Mouse (Mus musculus) neural tube, embryonic 14.5 days (tissue): Measurements from ENCODE around the gene Sorbs2. TPM values are rescaled to one million over a fixed set of nuclear protein-coding genes. Genes with fewer than 3 reads are reported as not detected.
A peak's percentile ranks its signal among the peaks of the same experiment; 100 is the strongest.

ENCODE experiments used
- ATAC-seq: fragments of 200-750 bp; cut with Nextera tagmentation; 2 replicates; pipeline ENCODE4 v1.8.0; 2017; ENCODE audit warnings: low read depth, mild to moderate bottlenecking, moderate TSS enrichment, moderate library complexity
- H3K27ac ChIP-seq: fragments of 300-500 bp; sonication (generic); 2 replicates; pipeline ENCODE4 v1.5.1; 2014; ENCODE audit warnings: low read depth, mild to moderate bottlenecking, control low read depth, low read length, moderate library complexity, mixed read lengths
- H3K27me3 ChIP-seq: fragments of 300-500 bp; sonication (generic); 2 replicates; pipeline ENCODE4 v1.6.1; 2014; ENCODE audit warnings: low read length; ENCODE audit not compliant: control insufficient read depth, insufficient read depth
- H3K36me3 ChIP-seq: fragments of 300-500 bp; sonication (generic); 2 replicates; pipeline ENCODE4 v1.6.1; 2014; ENCODE audit warnings: low read length, mixed read lengths; ENCODE audit not compliant: control insufficient read depth, insufficient read depth
- H3K4me1 ChIP-seq: fragments of 300-500 bp; sonication (generic); 2 replicates; pipeline ENCODE4 v1.6.1; 2014; ENCODE audit warnings: low read length; ENCODE audit not compliant: control insufficient read depth, insufficient read depth
- H3K4me2 ChIP-seq: fragments of 300-500 bp; sonication (generic); 2 replicates; pipeline ENCODE4 v1.6.1; 2014; ENCODE audit warnings: mild to moderate bottlenecking, low read depth, low read length, control low read depth
- H3K4me3 ChIP-seq: fragments of 300-500 bp; sonication (generic); 2 replicates; pipeline ENCODE4 v1.5.1; 2014; ENCODE audit warnings: low read depth, low read length, control low read depth, mixed read lengths
- H3K9ac ChIP-seq: fragments of 300-500 bp; sonication (generic); replicated peaks from 2 replicates; pipeline ENCODE4 v1.6.1; 2014; ENCODE audit warnings: low read depth, mild to moderate bottlenecking, control low read depth, low read length, mixed read lengths
- H3K9me3 ChIP-seq: fragments of 300-500 bp; sonication (generic); 2 replicates; pipeline ENCODE4 v1.6.1; 2016; ENCODE audit warnings: low read length; ENCODE audit not compliant: control insufficient read depth
- WGBS: fragments of 180-500 bp; shearing (Covaris S2); extraction: QIAGEN DNeasy Blood & Tissue Kit; methylation state at CpG from one replicate; pipeline ENCODE4 v1.1.7; 2014; 5-methylcytosine and 5-hydroxymethylcytosine counted together
- polyA plus RNA-seq: library from polyadenylated mRNA; unstranded; fragments of >200 nt; fragmentation: Nextera tagmentation; extraction: Ambion mirVana; gene quantifications from 2 replicates; pipeline ENCODE4 v1.2.1, GENCODE M21; 2014

The Sorbs2 gene
- polyA plus RNA-seq, 1 experiment from 2014 or later = 83.2 TPM

DNA sequence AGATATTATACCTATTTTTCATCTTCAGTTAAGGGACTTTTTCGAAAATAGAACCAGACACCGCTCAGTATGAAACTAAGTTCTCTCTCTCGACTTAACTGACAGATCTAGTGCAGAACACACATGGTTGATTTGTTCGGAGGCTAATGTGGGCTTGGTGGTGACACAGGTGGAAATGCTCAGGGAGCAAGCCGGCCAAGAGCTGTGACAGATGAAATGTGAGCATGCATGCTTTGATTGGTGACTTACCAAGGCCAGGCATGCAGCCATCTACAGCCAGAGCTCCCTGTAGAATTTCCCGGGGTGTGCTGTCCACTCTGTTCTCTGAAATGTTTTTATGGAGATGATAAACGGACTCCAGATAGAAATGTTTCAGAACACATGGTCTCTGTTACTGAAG is 364.5 kb downstream of the Sorbs2 start:
- no peaks in the 10 kb centered on the region for H3K27me3 ChIP-seq
- 85% methylated on average over 7 of the region's 7 CpGs for WGBS

DNA sequence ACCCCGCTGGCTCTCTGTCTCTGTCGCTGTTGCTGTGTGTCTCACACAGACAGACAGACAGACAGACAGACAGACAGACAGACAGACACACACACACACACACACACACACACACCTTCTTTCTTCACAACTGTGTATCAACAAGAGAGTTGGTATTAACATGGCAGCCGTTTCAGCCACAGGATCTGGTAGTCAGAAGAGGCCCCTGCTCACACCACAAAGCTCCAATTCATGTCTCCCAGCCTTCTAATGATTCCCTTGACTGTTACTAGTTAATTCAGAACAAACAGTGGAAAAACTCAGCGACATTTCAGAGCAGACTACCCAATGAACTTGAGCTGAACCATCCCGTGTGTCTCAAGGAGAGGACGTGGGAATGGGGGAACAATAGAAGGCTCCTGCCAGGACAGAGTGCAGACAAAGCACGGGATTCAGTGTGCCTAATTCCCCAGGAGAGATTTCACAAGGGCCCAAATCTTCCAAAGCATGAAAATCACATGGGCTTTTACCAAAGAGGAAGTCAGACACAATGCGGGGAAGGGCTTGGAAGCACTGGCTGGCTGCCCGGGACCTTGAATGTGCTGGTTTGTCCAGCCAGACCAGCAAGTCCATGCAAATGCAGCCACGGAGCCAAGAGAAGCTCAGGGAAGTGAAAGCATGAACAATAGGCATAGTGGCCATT is 367.5 kb downstream of the Sorbs2 start:
- 17% methylated on average over 10 of the region's 10 CpGs for WGBS
- H3K4me2 ChIP-seq = 0 out of 2 replicates have a peak overlapping the region, but pooled peaks have one; percentile 1
- no peaks in the 10 kb centered on the region for H3K27me3 ChIP-seq
- H3K27ac ChIP-seq = peak overlapping the region; percentile 65
- H3K9me3 ChIP-seq = no peaks in the 10 kb centered on the region
- no peaks in the 10 kb centered on the region for H3K4me1 ChIP-seq
- ATAC-seq = peak; percentile 87
- H3K36me3 ChIP-seq = no peaks in the 10 kb centered on the region
- no peak overlapping the region for H3K4me3 ChIP-seq
- no peak overlapping the region for H3K9ac ChIP-seq

More for the DNA sequence above, 364.5 kb downstream of the Sorbs2 start:
- no peak overlapping the region for H3K9ac ChIP-seq
- H3K4me2 ChIP-seq = no peak overlapping the region
- H3K9me3 ChIP-seq = no peaks in the 10 kb centered on the region
- no peaks in the 10 kb centered on the region for H3K36me3 ChIP-seq
- H3K4me3 ChIP-seq = no peak overlapping the region
- H3K27ac ChIP-seq = no peak overlapping the region
- no peaks in the 10 kb centered on the region for H3K4me1 ChIP-seq
- ATAC-seq = no peak

- no peaks in the 10 kb centered on the region for H3K36me3 ChIP-seq
- no peak overlapping the region for H3K4me2 ChIP-seq
- H3K27ac ChIP-seq = no peak overlapping the region
- no peaks in the 10 kb centered on the region for H3K9me3 ChIP-seq
- WGBS = 77% methylated on average over 5 of the region's 5 CpGs
- no peaks in the 10 kb centered on the region for H3K27me3 ChIP-seq
- H3K4me3 ChIP-seq = no peak overlapping the region
- no peak overlapping the region for H3K9ac ChIP-seq
- H3K4me1 ChIP-seq = no peaks in the 10 kb centered on the region
- ATAC-seq = no peak
Observed at GRCm38 (mm10) chr8:45876397-45876796, 368.8 kb downstream of the Sorbs2 start.

Other genes starting within 250 kb of the Sorbs2 start
- gene F11, start 245.8 kb upstream of the Sorbs2 start, polyA plus RNA-seq = not detected in 2 replicates
- 0.09 and 0.13 TPM in 2 replicates for gene Klkb1, start 212.9 kb upstream of the Sorbs2 start, polyA plus RNA-seq
- not detected in 2 replicates for gene Gm45753, start 199.3 kb upstream of the Sorbs2 start, polyA plus RNA-seq
- gene Cyp4v3, start 174.6 kb upstream of the Sorbs2 start, polyA plus RNA-seq = 2.4 and 2.6 TPM in 2 replicates
- 10.0 and 11.1 TPM in 2 replicates for gene Fam149a, start 125.5 kb upstream of the Sorbs2 start, polyA plus RNA-seq
- gene Tlr3, start 96.7 kb upstream of the Sorbs2 start, polyA plus RNA-seq = 0.75 and 0.89 TPM in 2 replicates